Mouse (Mus musculus) brain, embryonic 14.5 days (tissue): ENCODE measurements around the gene Helz2.

Experiments used
- CTCF ChIP-seq: fragments of 200-500 bp; IDR thresholded peaks from 2 replicates; pipeline ENCODE4 v1.5.1; 2012; ENCODE audit warnings: inconsistent platforms, mild to moderate bottlenecking, moderate library complexity, borderline replicate concordance; ENCODE audit not compliant: insufficient read depth, insufficient read length; ENCODE audit errors: extremely low read depth
- POLR2A ChIP-seq: fragments of 200-500 bp; IDR thresholded peaks from 2 replicates; pipeline ENCODE4 v1.6.1; 2012; ENCODE audit warnings: mild to moderate bottlenecking, inconsistent platforms, borderline replicate concordance; ENCODE audit not compliant: poor library complexity, insufficient read depth, insufficient read length, severe bottlenecking; ENCODE audit errors: extremely low read depth

- TF ChIP-seq POLR2A: no peak
- TF ChIP-seq CTCF: no peak
Observed at GRCm38 (mm10) chr2:181191936-181192335, 49.9 kb downstream of the Helz2 start.
